Mouse (Mus musculus) stomach, postnatal 0 days (tissue): ENCODE data around the gene Rabgap1.

ENCODE experiments used
- CTCF ChIP-seq: IDR thresholded peaks from 2 replicates; pipeline ENCODE4 v1.5.1; 2016; ENCODE audit warnings: antibody characterized with exemption, low read depth, mild to moderate bottlenecking, moderate library complexity
- EP300 ChIP-seq: optimal IDR thresholded peaks from 2 replicates; pipeline ENCODE3; 2016; ENCODE audit warnings: antibody characterized with exemption

- TF ChIP-seq CTCF: no peak
- TF ChIP-seq EP300: no peak
These were observed 43.3 kb downstream of the Rabgap1 start for GRCm38 (mm10) chr2:37486408-37486807.
